Mouse (Mus musculus) heart, embryonic 15.5 days (tissue): ENCODE measurements at regions not wholly inside any gene's neighbourhood (a gene's known extent, or its start where the extent isn't known, plus 50 kb on each side); places are given as distances from the start of the nearest gene placed in this dataset.

Experiments used
- ATAC-seq: fragments of 200-750 bp; cut with Nextera tagmentation; replicated peaks from 2 replicates; pipeline ENCODE4 v1.8.0; 2017; ENCODE audit warnings: low read depth, moderate TSS enrichment; ENCODE audit not compliant: insufficient number of reproducible peaks, insufficient read depth, low FRiP score
- H3K27ac ChIP-seq: fragments of 300-500 bp; sonication (generic); 2 replicates; pipeline ENCODE4 v1.5.1; 2015; ENCODE audit warnings: mild to moderate bottlenecking, inconsistent platforms
- H3K27me3 ChIP-seq: fragments of 300-500 bp; sonication (generic); 2 replicates; pipeline ENCODE4 v1.6.1; 2015; ENCODE audit warnings: inconsistent platforms
- H3K36me3 ChIP-seq: fragments of 300-500 bp; sonication (generic); 2 replicates; pipeline ENCODE4 v1.6.1; 2015; ENCODE audit warnings: mild to moderate bottlenecking, inconsistent platforms
- H3K4me1 ChIP-seq: fragments of 300-500 bp; sonication (generic); replicated peaks from 2 replicates; pipeline ENCODE4 v1.6.1; 2015; ENCODE audit warnings: inconsistent platforms
- H3K4me2 ChIP-seq: fragments of 300-500 bp; sonication (generic); 2 replicates; pipeline ENCODE4 v1.6.1; 2015; ENCODE audit warnings: inconsistent platforms, mild to moderate bottlenecking, moderate library complexity
- H3K4me3 ChIP-seq: fragments of 300-500 bp; sonication (generic); 2 replicates; pipeline ENCODE4 v1.5.1; 2015; ENCODE audit warnings: mild to moderate bottlenecking, inconsistent platforms
- H3K9ac ChIP-seq: fragments of 300-500 bp; sonication (generic); 2 replicates; pipeline ENCODE4 v1.6.1; 2015; ENCODE audit warnings: mild to moderate bottlenecking, inconsistent platforms
- H3K9me3 ChIP-seq: fragments of 300-500 bp; sonication (generic); replicated peaks from 2 replicates; pipeline ENCODE4 v1.6.1; 2016; ENCODE audit warnings: inconsistent platforms
- WGBS: fragments of 180-500 bp; shearing (Covaris S2); methylation state at CpG from one replicate; pipeline ENCODE4 v1.1.7; 2015; ENCODE audit warnings: mixed read lengths; 5-methylcytosine and 5-hydroxymethylcytosine counted together

DNA sequence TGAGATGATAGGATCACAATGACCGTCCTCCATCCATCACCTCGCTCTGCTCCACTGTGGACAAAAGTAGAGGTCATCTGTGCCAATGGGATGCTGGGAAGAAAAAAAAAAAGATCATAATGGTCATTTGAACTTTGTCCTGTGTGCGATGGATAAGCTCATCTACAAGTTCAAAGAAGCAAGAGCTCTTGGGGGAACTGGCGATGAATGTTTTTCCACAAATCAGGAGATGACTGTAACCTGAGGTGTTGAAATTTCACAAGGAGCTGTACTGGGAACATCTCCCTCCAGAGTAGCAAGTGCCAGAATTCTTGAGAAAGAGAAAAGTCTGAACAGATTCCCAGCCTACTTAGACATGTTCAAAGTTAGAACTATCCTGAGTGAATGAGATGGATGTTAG lies 287.0 kb downstream of the Tns3 start:
- ATAC-seq = no peak
- WGBS = 71% methylated on average over 4 of the region's 4 CpGs
- no peak overlapping the region for H3K9ac ChIP-seq

GRCm38 (mm10) chr11:8365545-8365944 lies 298.8 kb downstream of the Tns3 start:
- Histone ChIP-seq H3K36me3 (no peaks in the 10 kb centered on the region), H3K27me3 (no peaks in the 10 kb centered on the region), H3K27ac (no peak overlapping the region), H3K9ac (no peak overlapping the region), H3K4me1 (no peaks in the 10 kb centered on the region), H3K9me3 (no peaks in the 10 kb centered on the region), H3K4me2 (no peak overlapping the region), H3K4me3 (no peak overlapping the region)
- WGBS = 59% methylated on average over 1 of the region's 1 CpGs
- no peak for ATAC-seq

More for the DNA sequence above, 287.0 kb downstream of the Tns3 start:
- H3K27ac ChIP-seq = no peak overlapping the region
- no peaks in the 10 kb centered on the region for H3K9me3 ChIP-seq
- no peaks in the 10 kb centered on the region for H3K36me3 ChIP-seq
- H3K4me1 ChIP-seq = no peaks in the 10 kb centered on the region
- H3K27me3 ChIP-seq = no peaks in the 10 kb centered on the region
- H3K4me3 ChIP-seq = no peak overlapping the region
- H3K4me2 ChIP-seq = no peak overlapping the region

- H3K9me3 ChIP-seq = no peaks in the 10 kb centered on the region
- WGBS = 70% methylated on average over 9 of the region's 9 CpGs
- H3K36me3 ChIP-seq = no peaks in the 10 kb centered on the region
- no peak for ATAC-seq
- H3K4me3 ChIP-seq = no peak overlapping the region
- H3K27me3 ChIP-seq = no peaks in the 10 kb centered on the region
- no peaks in the 10 kb centered on the region for H3K4me1 ChIP-seq
- H3K9ac ChIP-seq = no peak overlapping the region
- no peak overlapping the region for H3K4me2 ChIP-seq
- no peak overlapping the region for H3K27ac ChIP-seq
Measured at GRCm38 (mm10) chr11:8364703-8365433, 299.5 kb downstream of the Tns3 start.

- ATAC-seq = no peak
- Histone ChIP-seq H3K27ac (no peak overlapping the region), H3K4me1 (no peaks in the 10 kb centered on the region), H3K9me3 (no peaks in the 10 kb centered on the region), H3K27me3 (no peaks in the 10 kb centered on the region), H3K4me2 (no peak overlapping the region), H3K36me3 (no peaks in the 10 kb centered on the region), H3K4me3 (no peak overlapping the region), H3K9ac (no peak overlapping the region)
- 79% methylated on average over 14 of the region's 14 CpGs for WGBS
Measured at GRCm38 (mm10) chr11:8344938-8345337, 319.4 kb downstream of the Tns3 start.

DNA sequence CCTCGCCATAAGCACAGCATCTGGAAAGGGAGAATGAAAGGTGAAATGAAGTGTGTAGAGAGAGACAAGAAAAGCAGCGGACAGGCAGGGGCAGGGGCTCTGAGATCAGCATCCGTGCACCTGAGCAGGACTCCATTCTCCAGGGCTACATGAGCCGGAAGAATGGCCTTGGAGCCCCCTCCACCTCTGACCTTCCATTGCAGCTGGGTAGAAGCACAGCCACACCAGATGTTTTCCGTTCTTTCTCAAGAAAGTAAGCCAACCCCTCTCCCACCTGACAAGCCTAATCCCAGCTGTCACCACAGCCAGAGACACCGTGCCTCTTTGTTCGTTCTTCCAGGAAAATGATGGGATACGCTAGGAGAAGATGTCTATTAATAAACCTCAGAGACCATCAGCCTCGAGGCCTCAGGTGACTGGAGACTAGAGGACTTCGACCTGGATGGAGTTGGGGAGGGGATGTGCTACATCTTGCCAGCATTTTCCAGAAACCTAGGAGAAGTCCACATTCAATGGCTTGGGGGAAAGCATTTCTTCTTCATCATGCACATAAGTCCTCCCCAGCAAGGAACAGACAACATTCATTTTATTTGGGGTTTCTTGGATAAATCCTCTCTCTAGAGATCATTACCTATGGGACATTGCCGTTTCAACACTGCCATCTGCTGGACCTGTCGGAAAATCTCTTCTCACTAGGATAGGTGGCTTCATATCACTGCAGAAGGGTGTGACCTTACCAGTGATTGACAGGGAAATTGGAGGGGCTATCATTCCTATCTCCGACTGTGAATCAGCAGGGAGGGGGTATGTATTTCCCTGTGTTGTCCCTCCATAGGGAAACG lies 361.8 kb downstream of the Tns3 start:
- H3K27ac ChIP-seq = no peak overlapping the region
- no peaks in the 10 kb centered on the region for H3K27me3 ChIP-seq
- no peak overlapping the region for H3K9ac ChIP-seq
- ATAC-seq = no peak
- H3K4me1 ChIP-seq = no peaks in the 10 kb centered on the region
- H3K4me3 ChIP-seq = no peak overlapping the region
- H3K36me3 ChIP-seq = no peaks in the 10 kb centered on the region
- no peak overlapping the region for H3K4me2 ChIP-seq
- H3K9me3 ChIP-seq = no peaks in the 10 kb centered on the region
- 43% methylated on average over 14 of the region's 14 CpGs for WGBS

- Histone ChIP-seq H3K4me1 (no peaks in the 10 kb centered on the region), H3K27me3 (no peaks in the 10 kb centered on the region), H3K9ac (no peak overlapping the region), H3K36me3 (no peaks in the 10 kb centered on the region), H3K9me3 (no peaks in the 10 kb centered on the region), H3K4me3 (no peak overlapping the region), H3K4me2 (no peak overlapping the region), H3K27ac (no peak overlapping the region)
- no peak for ATAC-seq
- 62% methylated on average over 5 of the region's 5 CpGs for WGBS
Measured at GRCm38 (mm10) chr11:8297462-8297861, 366.9 kb downstream of the Tns3 start.

- WGBS = 70% methylated on average over 6 of the region's 6 CpGs
- Histone ChIP-seq H3K9ac (no peak overlapping the region), H3K27ac (no peak overlapping the region), H3K9me3 (no peaks in the 10 kb centered on the region), H3K4me3 (no peak overlapping the region), H3K36me3 (no peaks in the 10 kb centered on the region), H3K4me2 (no peak overlapping the region), H3K27me3 (no peaks in the 10 kb centered on the region), H3K4me1 (no peaks in the 10 kb centered on the region)
- no peak for ATAC-seq
Measured at GRCm38 (mm10) chr11:8293322-8294014, 370.9 kb downstream of the Tns3 start.

DNA sequence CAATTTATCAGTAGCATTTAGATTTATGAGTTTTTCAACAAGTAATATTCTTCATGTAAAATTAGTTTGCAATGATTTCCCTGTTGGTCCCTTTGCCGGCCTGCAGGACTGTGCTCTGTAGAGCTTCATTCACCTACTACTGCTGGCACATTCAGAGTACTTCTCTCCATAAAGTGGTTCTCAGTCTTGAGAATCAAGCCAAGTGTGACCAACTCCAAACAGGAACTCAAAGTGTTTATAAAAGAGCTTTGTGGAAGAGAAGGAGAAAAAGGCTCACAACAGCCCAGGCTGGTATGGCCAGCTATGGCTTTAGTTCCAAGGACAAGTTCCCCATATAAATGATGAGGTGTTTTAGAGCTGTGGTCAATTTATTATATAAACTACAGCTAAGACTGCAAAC lies 379.1 kb downstream of the Tns3 start:
- H3K36me3 ChIP-seq = no peaks in the 10 kb centered on the region
- H3K4me3 ChIP-seq = no peak overlapping the region
- H3K27me3 ChIP-seq = no peaks in the 10 kb centered on the region
- H3K9me3 ChIP-seq = no peaks in the 10 kb centered on the region
- 93% methylated on average over 1 of the region's 1 CpGs for WGBS
- no peak overlapping the region for H3K9ac ChIP-seq
- no peak for ATAC-seq
- H3K27ac ChIP-seq = no peak overlapping the region
- no peaks in the 10 kb centered on the region for H3K4me1 ChIP-seq
- H3K4me2 ChIP-seq = no peak overlapping the region

DNA sequence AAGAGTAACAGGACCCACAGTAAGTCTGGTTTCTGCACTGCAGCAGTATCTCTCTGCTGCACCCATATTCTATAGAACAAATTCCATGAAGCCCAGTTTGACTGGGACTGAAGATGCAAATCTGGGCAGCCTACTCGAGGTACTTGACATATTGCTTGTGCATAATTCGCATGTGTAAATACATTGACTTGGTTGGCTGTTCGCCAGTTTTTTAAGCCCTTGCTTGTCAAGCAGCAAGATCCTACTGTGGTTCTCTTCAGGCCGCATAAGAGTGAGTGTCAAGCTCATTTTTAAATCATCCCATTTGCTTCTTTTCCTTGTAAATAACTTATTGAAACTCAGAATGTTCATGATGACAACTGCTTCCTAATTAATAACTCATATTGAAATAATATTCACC lies 389.1 kb downstream of the Tns3 start:
- WGBS = 63% methylated on average over 4 of the region's 4 CpGs

GRCm38 (mm10) chr11:8269171-8269570 lies 395.2 kb downstream of the Tns3 start:
- H3K36me3 ChIP-seq = no peaks in the 10 kb centered on the region
- H3K4me1 ChIP-seq = no peaks in the 10 kb centered on the region
- no peak overlapping the region for H3K27ac ChIP-seq
- 55% methylated on average over 2 of the region's 2 CpGs for WGBS
- H3K9ac ChIP-seq = no peak overlapping the region
- no peaks in the 10 kb centered on the region for H3K27me3 ChIP-seq
- no peak overlapping the region for H3K4me2 ChIP-seq
- no peak overlapping the region for H3K4me3 ChIP-seq
- H3K9me3 ChIP-seq = no peaks in the 10 kb centered on the region
- ATAC-seq = no peak

More for the DNA sequence above, 389.1 kb downstream of the Tns3 start:
- Histone ChIP-seq H3K9me3 (no peaks in the 10 kb centered on the region), H3K4me2 (no peak overlapping the region), H3K4me3 (no peak overlapping the region), H3K9ac (no peak overlapping the region), H3K27ac (no peak overlapping the region), H3K36me3 (no peaks in the 10 kb centered on the region), H3K27me3 (no peaks in the 10 kb centered on the region), H3K4me1 (no peaks in the 10 kb centered on the region)
- no peak for ATAC-seq

- Histone ChIP-seq H3K4me1 (no peaks in the 10 kb centered on the region), H3K4me2 (no peak overlapping the region), H3K9me3 (no peaks in the 10 kb centered on the region), H3K9ac (no peak overlapping the region), H3K27me3 (no peaks in the 10 kb centered on the region), H3K4me3 (no peak overlapping the region), H3K36me3 (no peaks in the 10 kb centered on the region), H3K27ac (no peak overlapping the region)
- ATAC-seq = no peak
- WGBS = 58% methylated on average over 2 of the region's 2 CpGs
Measured at GRCm38 (mm10) chr11:8254036-8254435, 410.3 kb downstream of the Tns3 start.
